Mouse (Mus musculus) kidney, adult 2 months (tissue): ENCODE data around the gene Ddc.

Experiments
- CTCF ChIP-seq: fragments of 200-500 bp; conservative IDR thresholded peaks from 2 replicates; pipeline ENCODE4 v1.5.1; 2011; ENCODE audit warnings: low read depth, mild to moderate bottlenecking, control low read depth, low read length, moderate library complexity, mixed read lengths; ENCODE audit not compliant: insufficient read depth, insufficient read length
- POLR2A ChIP-seq: fragments of 200-500 bp; IDR thresholded peaks from one replicate; pipeline ENCODE4 v1.6.1; 2011; ENCODE audit warnings: low read depth, low read length, control low read depth

DNA sequence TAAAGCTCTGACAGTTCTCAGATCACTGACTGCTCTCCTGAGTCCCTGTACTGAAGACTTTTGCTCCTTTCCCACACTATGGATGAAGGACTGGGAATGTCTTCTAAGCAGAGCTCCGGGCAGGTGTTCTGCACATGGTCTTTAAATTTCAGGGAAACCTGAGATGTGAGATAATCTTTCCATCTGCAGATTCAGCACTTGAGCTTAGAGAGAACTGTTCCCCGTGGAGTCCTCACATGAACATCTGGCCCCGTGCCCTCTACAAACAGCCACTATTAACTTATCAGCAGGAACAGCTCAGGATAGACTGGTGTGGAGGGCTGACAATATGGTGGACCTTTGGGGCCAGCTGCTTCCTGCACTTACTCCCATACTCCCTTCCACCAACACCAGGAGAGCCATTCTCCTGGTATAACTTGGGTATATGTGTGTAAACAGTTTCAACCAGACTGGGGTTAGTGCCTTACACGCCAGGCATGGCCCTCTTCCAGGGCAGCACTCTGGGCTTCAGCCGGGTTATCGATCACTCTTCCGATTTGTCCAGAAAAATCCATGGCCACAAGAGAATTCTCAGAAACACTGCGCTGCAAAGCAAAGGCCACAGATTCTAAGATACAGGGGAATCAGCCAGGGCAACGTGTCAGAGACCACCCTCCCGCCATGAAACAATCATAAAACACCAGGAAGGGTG, 39.5 kb upstream of the Ddc start:
- TF ChIP-seq CTCF (no peak), POLR2A (no peak)
